Mouse (Mus musculus) olfactory bulb, adult 2 months (tissue): ENCODE measurements at regions not wholly inside any gene's neighbourhood (a gene's known extent, or its start where the extent isn't known, plus 50 kb on each side); places are given as distances from the start of the nearest gene placed in this dataset.

ENCODE experiments used
- CTCF ChIP-seq: fragments of 200-500 bp; IDR thresholded peaks from 2 replicates; pipeline ENCODE4 v1.5.1; 2012; ENCODE audit warnings: low read depth, mild to moderate bottlenecking, low read length, moderate library complexity; ENCODE audit not compliant: insufficient read depth
- POLR2A ChIP-seq: fragments of 200-500 bp; IDR thresholded peaks from 2 replicates; pipeline ENCODE4 v1.6.1; 2012; ENCODE audit warnings: mild to moderate bottlenecking, low read depth, low read length, moderate library complexity; ENCODE audit not compliant: insufficient read depth

GRCm38 (mm10) chr14:105503806-105504205 lies 245.4 kb downstream of the Ndfip2 start:
- TF ChIP-seq POLR2A (no peak), CTCF (no peak)
